Mouse (Mus musculus) urinary bladder, postnatal 36 days (tissue): ENCODE measurements around the gene Msn.

Experiments
- DNase-seq, 2 experiments: peaks; one replicate each; pipeline ENCODE4 v3.0.0; 2022; ENCODE audit warnings: low spot score in 2 of 2, mixed read lengths in 1 of 2

Msn gene

DNA sequence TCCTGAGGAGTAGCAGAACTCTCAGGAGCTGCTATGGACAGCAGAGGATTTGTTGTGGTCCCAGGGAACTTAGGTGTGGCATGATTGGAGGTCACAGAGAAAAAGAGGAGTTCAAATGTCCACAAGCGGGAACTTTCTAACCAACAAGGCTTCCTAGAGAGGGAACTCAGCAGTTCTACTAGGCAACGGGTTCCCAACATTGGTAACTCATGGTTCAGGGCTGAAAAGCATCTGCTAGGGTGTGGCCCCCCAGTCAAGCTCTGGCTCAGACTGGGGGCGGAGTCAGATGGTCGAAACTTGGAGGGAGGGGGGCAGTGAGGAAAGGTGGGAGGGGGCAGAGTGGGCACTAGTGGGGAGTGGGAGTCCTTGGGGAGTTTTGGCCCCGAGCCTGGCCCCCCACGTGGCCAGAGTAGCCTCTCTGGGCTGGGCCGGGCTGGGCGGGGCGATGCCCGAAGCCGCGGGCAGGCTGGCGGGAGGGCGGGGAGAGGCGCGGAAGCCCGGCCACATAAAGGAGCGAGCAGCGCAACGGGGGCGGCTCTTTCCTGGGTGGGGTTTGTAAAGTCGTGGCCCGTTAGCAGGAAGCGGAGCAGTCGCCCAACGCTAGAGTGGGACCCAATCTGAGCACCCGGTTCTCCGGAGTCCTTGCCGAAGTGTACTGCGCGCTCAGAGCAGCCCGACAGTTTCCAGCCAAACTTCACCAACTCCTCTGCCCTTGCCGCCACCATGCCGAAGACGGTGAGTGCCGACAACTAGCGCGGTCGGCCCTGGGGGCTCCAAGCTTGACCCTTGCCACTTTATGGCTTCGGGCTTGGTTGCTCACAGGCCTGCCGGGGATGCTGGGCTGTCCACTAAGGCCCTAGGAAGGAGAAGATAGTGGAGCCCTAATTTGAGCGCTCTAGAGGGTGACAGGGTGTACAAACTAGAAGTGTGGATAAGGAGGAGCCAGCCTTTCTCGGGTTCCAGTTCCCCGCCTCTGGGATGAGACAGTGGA is at the start of gene Msn:
Msn (plus strand) TSS at position 534 of the 991 bp plus-strand sequence.
- peak; percentile 30 to 64 for DNase-seq

- DNase-seq, result peak in 1 of 2 experiments; percentile 23
Observed at GRCm38 (mm10) chrX:96052798-96053197, 43.0 kb upstream of the Msn start.

- no peak for DNase-seq
Observed at GRCm38 (mm10) chrX:96077747-96078146, 18.1 kb upstream of the Msn start.

DNA sequence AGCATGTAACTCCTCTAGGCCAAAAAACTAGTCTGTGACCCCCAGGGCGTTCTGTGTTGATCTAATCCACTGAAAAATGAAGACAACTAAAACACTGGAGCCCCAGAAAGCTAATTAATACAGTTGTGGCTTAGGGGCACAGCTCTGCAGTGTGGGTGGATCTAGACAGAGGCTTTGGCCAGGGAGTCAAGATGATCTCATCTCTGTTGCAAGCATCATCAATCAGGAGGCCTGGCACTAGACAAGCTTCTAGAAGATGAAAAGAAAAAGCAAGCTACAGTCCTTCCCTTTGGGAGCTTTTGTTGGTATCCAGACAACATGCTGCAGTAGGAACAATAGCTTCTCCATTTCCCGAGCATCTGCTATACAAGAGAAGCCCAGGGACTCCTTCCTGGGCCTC is 9.6 kb upstream of the Msn start:
- DNase-seq, result peak in 1 of 2 experiments; percentile 5

GRCm38 (mm10) chrX:96096513-96097210 is 820 bp downstream of the Msn start:
- DNase-seq, result no peak

- DNase-seq, result no peak
Observed at GRCm38 (mm10) chrX:96097491-96097970, 1.7 kb downstream of the Msn start.

DNA sequence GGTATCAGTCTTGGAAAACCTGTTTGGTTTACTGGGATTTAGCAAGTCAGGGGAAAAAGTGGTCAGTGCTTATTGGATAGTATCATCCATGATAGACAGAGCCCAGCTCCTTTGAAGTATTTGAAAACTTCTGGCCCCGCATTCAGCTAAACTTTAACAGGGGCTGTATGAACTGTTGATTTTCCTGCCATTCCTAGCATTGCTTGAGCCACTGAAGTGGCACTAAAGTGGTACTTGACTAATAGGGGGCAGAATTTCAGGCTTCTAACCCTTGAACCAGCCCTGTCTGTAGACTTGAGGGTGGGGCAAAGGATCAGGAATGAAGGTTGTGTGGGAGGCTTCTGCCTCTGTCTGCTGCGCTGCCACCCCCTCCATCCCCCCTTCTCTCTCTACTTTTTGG is 3.2 kb downstream of the Msn start:
- DNase-seq, result no peak

DNA sequence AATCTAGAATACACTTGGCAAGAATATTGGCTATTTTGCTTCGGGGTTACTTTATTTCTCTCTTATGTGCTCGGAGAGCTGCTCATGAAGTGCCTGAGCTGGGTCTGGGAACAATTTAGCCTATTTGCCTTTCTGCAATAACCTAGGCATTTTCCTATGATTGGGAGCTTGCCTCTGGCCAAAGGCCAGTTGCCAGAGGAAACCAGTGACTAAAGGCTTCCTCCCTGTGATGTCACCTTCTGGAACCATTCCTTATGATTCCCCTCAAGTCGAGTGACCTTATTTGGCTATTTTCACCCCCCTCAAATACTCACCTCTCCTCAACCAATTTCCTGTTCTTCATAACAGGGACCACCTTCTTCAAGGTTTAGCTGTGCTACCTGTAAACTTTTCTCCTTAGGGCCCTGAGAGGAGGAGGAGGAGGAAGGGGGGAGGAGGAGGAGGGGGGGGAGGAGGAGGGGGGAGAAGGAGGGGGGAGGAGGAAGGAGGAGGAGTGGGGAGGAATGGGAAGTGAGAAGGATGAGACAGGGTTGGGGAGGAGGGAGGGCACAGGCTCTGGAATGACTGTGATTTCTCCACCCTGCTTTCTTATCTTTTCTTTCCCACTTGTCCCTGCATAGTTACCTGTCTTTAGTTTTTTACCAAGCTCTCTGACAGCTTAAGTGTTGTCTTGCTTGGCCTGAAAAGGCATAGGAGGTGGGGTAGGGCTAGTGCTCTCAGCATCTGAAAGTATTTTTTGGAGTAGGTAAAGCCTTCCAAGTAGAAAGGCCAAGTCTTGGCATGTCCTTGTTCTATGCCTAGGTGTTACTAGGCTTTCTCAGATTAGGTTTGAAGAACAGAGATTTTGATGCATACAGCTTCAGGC is 11.8 kb downstream of the Msn start:
- DNase-seq, result peak in 1 of 2 experiments; percentile 34

DNA sequence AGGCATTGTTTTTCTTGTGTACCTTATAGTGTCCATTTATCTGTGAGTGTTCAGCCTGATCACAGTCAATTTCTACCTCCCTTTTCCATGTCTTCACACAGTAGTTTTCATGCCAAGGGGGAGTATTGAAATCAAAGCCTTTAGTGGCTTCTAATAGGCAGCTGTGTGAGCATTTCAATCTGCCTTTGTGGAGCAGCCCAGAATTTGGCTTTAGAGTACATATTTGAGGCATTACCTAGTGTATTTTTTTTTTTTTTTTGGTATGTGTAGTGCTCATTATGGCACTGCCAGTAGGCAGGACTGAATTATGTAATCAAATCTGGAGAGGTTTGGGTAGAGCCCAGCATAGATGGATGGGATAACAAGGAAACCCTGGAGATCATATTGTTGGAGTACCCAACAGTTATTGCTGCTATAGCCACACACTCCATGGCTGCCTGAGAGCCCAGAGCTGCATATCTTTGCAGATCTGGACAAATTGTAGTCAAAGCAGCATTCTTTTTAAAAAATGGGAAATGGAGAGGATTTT is 17.3 kb downstream of the Msn start:
- DNase-seq, result no peak

DNA sequence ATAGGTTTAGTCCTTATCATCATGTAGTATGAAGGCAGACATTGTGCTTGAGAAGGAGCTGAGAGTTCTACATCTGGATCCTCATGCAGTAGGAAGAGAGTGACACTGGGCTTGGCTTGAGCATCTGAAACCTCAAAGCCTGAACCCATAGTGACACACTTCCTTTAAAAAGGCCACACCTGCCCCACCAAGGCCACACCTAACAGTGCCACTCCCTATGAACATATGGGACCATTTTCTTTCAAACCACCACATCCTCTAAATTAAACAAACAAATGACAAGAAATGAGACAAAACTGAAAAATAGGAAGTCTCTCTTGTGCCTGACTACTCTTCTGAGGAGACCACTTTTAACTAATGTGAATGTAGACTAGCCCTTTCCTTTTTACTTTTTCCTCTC is 19.7 kb downstream of the Msn start:
- no peak for DNase-seq

DNA sequence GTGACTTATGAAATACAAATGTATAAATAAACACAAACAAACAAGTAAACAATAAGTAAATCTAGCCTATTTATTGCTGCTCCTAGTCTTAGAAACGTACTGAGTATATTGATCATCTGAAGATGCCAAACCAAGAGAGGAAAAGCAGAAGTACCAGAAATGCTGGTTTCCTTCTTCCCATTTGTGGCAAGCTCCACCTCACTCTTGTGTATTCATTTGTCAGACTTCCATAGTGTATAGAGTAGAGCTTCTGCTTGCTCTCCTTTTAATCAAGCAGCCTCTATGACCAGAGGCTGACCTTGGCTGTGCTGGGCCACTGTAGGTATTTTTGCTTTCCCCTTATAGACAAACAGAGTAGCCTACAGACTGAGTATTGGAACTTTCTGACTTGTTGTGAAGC is 21.5 kb downstream of the Msn start:
- no peak for DNase-seq

GRCm38 (mm10) chrX:96119997-96120396 is 24.2 kb downstream of the Msn start:
- no peak for DNase-seq

DNA sequence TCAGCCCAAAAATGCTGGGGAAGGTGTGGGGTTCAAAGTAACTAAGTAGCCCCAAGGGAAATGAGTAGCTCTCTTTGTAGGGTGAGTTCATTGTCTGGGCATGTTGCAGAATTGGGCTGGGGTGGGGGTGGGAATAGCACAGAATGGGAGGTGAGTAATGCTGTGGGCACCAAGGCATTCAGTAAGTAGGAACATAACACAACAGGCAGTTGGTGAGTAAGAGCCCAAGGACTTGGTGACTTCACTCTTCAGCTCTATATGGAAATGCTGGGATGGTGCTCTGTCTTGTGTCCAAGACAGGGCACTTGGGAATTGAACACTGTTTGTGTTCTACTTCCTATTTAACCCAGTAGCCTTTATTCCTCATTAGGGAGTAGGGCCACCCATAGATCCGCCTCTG is 26.1 kb downstream of the Msn start:
- no peak for DNase-seq

GRCm38 (mm10) chrX:96126803-96127202 is 31.0 kb downstream of the Msn start:
- no peak for DNase-seq

DNA sequence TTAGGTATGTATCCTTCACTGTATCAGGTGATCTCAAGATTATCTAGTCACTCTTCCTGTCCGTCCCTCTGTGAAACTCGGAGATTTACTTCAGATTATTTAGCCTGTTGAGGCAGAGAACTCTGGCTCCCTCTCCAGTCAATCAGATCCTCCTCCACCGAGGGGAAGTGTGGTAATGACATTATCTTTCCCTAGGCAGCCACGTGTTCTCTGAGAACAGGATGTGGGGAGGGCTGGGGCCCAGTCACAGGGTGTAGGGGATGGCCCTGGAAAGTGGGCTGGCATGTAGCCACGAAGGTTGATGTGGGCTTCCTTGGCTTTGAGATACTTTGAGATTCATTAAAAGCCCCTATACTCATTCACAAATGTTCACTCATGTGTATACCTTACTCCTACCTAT is 34.3 kb downstream of the Msn start:
- DNase-seq, result peak in 1 of 2 experiments; percentile 6

DNA sequence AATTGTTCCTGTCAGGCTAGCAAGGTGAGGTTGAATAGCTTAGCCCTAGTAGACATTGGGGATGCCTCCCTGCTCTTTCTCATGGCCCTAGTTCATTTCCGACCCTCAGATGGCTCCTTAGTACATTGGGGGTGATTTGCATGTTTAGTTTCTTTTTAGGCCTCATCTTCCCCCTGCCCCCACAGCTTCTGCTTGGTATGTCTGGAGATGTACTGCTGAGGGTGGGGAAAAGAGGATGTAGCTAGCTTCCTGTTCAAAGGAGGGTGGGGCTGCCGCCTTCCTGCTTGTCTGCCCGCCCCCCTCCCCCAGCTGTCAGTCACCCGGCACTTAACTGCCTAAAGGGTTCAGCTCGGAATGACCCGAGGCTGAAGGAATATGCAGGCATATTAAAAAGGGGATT is 34.8 kb downstream of the Msn start:
- no peak for DNase-seq

DNA sequence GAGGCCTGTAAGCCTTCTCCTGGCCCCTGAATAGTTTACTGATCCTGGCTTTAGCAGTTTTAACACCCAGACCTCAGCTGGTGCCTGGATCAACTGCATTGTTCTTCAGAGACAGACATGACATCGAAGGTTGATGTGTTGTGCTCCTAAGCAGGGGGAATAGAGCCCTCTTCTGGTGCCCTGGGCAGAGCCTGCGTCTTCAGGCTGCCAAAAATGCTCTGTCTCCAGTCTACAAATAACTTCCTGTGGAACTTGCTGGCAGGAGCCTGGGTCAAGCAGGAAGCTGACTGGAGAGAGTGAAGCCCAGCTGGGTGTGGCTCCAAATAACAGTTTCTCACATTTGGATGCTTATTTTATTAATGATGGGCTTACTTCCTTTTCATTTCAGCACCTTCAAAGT is 37.4 kb downstream of the Msn start:
- DNase-seq, result peak; percentile 1 to 30

GRCm38 (mm10) chrX:96134243-96134661 is 38.4 kb downstream of the Msn start:
- DNase-seq, result no peak

GRCm38 (mm10) chrX:96134840-96135580 is 39.2 kb downstream of the Msn start:
- no peak for DNase-seq

DNA sequence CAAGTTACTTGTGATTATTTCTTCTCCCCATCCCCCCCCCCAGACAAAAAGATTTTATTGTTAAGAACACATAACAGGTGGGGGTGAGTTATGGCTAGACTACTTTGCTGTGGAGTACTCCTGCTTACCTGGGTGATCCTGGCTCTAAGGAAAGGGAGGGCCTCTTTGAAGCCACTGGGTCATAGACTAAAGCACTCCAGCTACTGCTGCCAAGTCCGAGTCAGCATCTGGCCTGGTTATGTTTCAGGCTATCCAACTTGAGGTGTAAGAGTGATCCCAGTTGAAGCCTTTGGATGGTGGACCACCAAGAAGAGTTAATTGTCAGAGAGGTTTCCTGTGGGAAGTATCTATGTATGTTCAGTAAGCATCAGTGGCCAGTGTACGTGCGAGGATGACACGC is 39.7 kb downstream of the Msn start:
- DNase-seq, result no peak

- DNase-seq, result no peak
Observed at GRCm38 (mm10) chrX:96139262-96139661, 43.4 kb downstream of the Msn start.
